Mouse (Mus musculus) layer of hippocampus, postnatal 10 days (tissue): ENCODE data around the gene Usp35. TPM values are rescaled to one million over a fixed set of nuclear protein-coding genes. Genes with fewer than 3 reads are reported as not detected.

Source experiments
- DNase-seq, 2 experiments: peaks; one replicate each; pipeline ENCODE4 v3.0.0; 2021; ENCODE audit warnings: low spot score in 2 of 2
- total RNA-seq, 2 experiments: library from RNA; stranded (reverse); gene quantifications; 2 replicates each; pipeline ENCODE4 v1.2.3; 2021

Usp35 gene
- total RNA-seq, 2 experiments from 2014 or later, result 10.8 to 14.0 TPM

DNA sequence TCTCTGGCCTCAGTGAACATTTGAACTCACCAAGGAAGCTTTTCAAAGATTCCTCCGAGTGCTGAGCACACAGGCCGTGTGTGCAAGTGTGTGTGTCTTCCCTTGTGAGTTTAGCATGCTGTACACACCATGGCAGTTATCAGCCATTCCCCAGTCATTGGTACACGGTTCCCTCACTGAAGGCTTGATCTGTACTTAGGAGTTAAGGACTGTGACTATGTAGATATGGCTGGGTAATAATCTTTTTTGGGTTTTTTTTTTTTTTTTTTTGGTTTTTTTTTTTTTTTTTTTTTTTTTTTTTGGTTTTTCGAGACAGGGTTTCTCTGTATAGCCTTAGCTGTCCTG is 15.0 kb upstream of the Usp35 start:
- no peak for DNase-seq

- peak; percentile 5 to 9 for DNase-seq
Observed at GRCm38 (mm10) chr7:97346111-97346821, 14.4 kb upstream of the Usp35 start.

DNA sequence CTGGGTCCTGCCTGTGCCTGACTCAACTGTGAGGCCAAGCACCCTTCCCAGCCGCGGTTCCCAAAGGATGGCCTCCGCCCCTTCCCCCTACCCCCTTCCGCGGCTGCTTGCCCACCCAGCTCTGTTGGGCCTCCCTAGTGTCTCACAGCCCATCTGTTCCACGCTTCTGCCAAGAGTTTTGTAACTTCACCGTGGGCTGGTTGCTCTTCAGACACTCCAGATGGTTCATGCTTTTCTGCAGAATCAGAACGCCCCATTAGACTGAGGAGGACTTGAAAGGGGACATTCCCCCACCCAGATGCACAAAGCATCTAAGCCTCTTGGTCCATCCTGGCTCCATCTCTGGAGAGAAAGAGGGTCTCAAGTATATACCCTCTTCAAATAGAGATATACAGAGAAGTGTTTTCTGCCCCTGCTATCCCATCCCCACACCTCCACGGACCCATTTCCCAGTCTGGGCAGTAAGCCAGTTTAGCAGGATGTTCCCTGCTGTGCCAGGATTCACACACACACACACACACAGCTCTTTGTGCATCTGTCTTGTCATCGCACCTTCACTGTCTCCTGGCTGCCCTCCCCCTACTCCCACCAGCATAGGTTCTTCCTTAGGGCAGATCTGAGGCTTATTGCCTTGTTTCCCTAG is 13.5 kb upstream of the Usp35 start:
- DNase-seq, result peak; percentile 54 to 62

DNA sequence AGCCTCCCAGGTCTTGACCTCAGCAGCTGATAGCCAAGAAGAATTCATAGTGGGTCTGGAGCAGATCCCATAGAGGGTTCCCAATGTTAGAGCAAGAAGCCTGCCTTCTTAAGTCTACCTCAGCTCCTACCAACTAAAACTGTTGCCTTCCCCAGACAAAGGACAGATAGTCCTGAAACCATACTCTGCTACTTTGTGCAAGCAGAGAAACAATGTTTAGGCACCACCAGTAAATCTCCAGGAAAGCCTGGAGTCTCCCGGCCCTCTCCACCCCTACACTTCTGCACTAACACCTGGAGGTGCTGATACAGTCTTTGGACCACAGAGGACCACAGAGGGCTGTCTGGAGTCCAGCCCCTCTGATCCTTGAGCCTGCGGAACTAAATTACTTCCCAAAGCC is 12.8 kb upstream of the Usp35 start:
- DNase-seq, result no peak

- DNase-seq, result peak in 1 of 2 experiments; percentile 1
Observed at GRCm38 (mm10) chr7:97342961-97343360, 11.1 kb upstream of the Usp35 start.

- no peak for DNase-seq
Observed at GRCm38 (mm10) chr7:97340907-97341849, 9.4 kb upstream of the Usp35 start.

DNA sequence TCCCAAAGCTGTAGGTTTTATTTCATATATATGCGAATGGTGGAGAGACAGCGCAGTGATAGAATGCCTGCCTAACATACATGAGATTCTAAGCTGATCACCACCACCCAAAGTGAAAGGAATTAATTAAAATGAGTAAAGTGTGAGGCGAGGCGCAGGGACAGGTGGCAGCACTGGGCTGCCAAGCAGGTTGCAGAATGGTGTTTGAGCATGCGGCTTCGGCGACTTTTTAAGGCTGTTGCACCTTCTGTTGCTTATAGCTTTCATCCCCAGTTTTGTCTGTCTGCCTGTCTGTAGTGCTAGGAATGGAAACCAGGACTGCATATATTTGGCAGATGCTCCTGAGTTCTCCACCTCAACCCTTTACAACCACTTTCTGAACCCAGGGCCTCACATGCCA is 7.8 kb upstream of the Usp35 start:
- DNase-seq, result no peak

DNA sequence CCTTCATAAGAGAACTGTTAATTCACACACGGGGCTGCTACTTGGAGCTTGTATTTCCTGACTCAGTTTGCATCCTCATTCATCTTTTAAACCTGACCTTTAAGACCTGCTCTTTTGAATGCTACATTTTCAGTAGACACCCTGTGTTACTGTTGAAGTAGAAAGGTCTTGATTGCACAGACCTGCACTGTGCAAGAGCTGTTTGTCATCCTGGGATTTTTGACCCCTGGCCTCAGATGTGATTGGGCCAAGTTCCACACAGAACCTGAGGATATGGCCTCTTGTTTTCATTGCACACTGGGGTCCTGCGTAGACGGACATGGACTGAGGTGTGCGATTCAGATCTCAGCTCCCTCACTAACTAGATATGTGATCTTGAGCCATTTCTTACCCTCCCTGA is 6.8 kb upstream of the Usp35 start:
- DNase-seq, result no peak

GRCm38 (mm10) chr7:97336678-97337077 is 4.9 kb upstream of the Usp35 start:
- DNase-seq, result no peak

- DNase-seq, result no peak
Observed at GRCm38 (mm10) chr7:97334406-97334805, 2.6 kb upstream of the Usp35 start.

GRCm38 (mm10) chr7:97333113-97333898 is 1.5 kb upstream of the Usp35 start:
- no peak for DNase-seq

DNA sequence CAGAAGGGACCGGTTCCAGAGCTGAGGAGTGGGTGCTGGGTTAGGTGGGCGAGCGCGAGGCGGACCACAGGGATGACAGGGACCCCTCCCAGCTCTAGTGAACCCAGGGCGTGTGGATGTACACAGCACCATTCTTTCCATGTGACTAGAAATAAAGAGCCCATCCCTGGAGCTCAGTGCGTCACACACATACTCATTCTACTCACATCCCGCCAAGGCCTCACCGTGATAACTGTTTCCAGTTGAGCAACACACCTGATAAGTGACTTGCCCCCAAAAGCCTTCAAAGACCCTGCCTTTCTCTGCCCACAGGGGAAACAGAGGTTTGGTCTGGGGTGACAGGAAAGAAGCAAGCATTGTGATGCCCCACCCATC is 834 bp upstream of the Usp35 start:
- no peak for DNase-seq

- no peak for DNase-seq
Observed at GRCm38 (mm10) chr7:97330931-97331645, 732 bp downstream of the Usp35 start.

DNA sequence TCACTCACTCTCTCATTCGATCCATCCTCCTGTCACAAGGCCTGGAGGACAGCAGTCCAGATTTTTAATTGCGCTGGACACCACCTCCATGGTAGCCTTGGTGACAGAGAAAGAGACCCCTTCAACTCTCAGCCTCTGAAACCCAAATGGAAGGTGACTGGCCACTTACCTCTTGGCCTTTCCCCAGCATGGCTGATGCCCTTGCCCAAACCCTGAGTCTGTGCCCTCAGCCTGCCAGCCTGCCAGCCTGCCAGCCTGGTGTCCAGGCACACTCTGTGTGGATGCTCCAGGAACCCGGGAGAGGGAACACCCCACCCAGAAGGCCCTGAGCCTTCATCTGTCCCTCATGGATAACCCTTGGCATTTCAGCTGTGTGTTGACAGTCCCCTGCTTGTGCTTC is 2.1 kb downstream of the Usp35 start:
- DNase-seq, result no peak

- DNase-seq, result no peak
Observed at GRCm38 (mm10) chr7:97328891-97329588, 2.8 kb downstream of the Usp35 start.

DNA sequence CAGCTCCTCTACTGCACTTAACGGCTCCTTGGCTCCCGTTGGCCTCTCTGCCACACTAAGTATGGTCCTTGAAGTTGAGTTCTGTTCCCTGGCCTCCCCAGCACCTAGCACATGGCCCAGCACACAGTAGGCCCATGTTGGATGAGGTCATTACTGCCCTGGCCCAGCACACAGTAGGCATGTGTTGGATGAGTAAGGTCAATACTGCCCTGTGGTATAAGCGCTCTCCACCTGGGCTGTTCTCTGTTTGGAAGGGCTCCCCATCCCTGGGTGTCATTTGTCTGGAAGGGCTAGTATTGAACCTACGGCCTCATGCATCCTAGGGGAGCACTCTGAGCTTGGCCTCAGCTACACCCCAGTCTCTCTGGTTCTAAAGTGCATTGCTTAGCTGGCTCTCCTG is 4.4 kb downstream of the Usp35 start:
- no peak for DNase-seq

DNA sequence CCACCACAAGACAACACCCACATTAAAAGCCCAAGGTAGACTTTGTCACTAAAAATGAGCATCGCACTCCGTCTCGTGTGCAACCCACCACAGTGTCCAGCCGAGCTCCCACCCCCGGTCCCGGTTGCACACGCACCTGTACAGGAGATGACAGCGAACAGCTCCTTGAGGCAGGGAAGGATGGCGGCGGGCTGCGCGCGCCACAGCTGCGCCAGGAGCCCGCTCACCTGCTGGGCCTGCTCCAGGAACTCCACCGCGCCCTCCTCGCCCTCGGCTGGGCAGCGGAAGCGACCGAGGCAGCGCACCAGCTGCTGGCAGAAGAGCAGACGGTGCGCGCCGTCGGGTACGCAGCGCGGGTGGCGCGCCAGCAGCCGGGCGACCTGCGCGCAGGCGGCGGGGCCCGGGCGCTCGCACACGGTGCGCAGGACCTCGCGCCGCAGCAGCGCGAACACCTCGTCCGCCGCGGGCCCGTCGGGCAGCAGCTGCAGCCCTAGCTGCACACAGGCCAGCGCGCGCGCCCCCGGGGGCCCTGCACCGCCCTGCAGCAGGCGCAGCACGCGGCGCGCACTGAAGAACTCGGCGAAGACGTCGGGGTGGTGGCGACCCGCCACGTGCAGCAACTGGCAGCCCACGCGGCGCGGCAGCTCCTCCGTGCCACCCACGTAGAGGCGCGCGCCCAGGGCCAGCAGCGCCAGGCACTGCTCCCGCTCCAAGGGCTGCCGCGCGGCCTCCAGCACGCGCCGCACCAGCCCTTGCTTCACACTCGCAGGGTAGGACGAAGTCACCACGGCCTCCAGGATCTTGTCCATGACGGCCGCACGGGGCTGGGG is 6.4 kb downstream of the Usp35 start:
- peak; percentile 53 to 64 for DNase-seq

- no peak for DNase-seq
Observed at GRCm38 (mm10) chr7:97324342-97324741, 7.5 kb downstream of the Usp35 start.

DNA sequence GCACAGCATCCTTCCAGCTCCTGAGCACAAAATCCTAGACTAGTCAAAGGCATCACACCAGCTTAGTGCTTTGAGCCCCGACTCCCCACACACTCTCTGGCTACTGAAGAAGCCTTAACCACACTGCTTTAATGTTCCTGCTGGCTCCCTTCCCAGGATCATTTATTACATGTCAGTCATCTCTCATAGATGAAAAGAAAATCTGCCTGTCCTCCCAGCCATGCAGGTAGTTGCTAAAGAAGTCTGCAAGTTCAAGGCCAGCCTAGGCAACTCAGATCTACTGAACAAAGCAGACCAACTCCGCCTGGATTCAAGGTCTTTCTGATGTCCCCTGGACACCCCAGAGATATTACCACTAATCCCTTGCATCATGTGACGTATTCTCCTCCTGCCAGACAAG is 14.1 kb downstream of the Usp35 start:
- DNase-seq, result no peak
